Mouse (Mus musculus): ENCODE data around the gene Atp8a1. TPM values are rescaled to one million over a fixed set of nuclear protein-coding genes. Genes with fewer than 3 reads are reported as not detected.

Gene Atp8a1
- 2.6 and 9.4 TPM in 2 replicates for polyA plus RNA-seq (2012; rRNA removed)

DNA sequence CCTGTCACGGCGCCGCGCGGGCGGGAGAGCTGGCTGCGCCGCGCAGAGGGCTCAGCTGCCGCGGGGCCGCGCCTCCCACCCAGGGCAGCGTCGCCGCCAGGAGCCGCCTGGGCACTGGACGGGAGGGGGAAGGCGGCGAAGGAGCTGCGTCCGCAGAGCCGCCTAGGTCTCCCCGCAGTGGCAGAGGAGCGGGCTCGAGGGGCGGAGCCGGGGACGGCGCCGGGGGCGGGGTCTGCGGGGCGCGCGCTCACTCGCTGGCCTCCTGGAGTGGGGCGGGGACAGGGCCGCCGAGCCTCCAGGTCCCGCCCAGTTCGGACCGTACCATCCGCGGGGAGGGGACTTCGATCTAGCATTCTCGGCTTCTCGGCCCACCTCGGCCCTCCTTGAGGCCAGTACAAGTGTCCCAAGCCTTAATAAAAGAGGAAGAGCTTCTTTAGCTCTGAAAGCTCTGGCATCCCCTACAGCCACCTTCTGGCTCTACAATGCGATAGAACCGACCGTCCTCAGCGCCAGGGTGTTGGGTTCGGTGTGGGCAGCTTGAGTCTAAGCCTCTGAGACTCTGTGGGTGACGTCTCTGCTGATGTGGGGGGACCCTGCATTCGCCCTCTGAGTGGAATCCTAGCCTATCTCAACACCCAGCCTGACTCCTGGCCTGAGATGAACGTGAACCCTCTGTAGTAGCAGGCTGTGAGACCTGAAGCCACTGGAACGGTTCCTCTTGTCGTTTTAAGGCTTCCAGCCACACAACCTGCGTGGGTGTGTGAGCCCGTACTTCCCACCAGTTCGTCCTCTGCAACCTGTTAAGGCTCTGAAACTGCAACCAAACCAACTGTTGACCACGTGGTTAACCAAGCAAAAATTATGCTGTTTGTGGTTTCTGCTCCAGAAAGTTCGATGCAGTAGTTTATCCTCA lies at the start of gene Atp8a1:
Gene Atp8a1, minus strand, starts transcription at position 182 of the 913 bp plus-strand sequence.
- peak; percentile 85 for DNase-seq (ENCODE audit: low read depth, low spot score)
- under 1% methylated on average over 57 of the region's 64 CpGs for WGBS

DNA sequence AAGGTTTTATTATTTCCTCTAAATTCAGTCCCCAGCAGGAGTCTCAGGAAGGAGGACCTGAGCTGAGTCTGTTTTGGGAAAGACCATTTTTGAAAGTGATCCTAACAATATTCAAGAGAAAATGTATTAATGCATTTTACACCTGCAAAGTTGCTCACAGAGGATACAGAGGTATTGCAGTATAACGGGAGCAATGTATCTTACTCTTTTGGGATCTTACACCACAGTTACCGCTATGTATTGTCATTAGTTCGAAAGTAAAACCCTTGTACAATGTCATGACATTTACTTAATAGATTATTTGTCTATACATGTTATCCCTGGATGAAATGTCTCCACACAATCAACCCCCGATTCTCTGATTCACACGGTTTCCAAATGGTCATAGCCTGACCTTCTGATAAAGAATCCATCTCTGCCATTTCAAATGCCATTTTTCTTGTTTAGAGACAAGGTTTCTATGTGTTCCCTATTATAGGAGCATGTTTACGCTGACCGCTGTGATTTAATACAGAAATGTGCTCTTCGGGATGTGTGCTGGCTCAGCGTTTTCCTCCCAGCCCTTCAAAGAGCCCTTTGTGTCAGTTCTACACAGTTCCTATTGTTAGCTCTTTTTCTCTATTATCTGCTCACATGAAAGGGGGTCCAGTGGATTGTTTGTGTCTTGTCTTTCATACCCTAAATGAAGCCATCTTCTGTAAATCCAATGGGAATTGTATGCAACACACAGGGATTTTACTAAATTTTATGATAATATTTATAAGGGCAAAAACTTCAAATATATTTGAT lies 37.4 kb upstream of the Atp8a1 start:
- no peak for DNase-seq (ENCODE audit: low read depth, low spot score)
- WGBS = 89% methylated on average over 9 of the region's 9 CpGs

DNA sequence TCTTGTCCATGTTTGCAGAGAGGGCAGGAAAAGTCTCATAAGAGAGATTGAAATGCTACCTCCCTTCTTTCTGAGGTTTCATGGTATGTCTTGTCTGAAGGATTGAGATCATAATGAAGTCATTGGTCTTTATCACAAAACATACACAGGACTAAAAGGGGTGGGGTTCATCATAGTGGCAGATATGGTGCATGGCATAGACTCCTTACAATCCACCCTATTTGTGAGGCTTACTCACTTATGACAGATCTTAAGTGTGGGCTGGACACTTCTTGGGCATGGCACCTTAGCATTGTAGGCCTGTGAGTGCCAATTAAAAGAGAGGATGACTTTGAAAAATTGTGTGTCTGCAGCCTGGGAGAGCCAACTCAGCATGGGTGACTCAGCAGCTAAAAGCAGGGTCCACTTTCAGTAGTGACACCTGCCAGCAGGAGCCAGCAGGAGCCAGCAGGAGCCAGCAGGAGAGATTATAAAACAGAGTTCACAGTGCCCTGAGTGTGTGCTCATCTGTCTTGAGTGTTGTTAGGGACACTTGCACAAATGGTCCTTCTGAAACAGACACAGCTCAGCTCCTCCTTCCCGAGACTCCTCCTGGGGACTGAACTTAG lies 36.4 kb upstream of the Atp8a1 start:
- WGBS = 46% methylated on average over 1 of the region's 1 CpGs
- no peak for DNase-seq (ENCODE audit: low read depth, low spot score)

DNA sequence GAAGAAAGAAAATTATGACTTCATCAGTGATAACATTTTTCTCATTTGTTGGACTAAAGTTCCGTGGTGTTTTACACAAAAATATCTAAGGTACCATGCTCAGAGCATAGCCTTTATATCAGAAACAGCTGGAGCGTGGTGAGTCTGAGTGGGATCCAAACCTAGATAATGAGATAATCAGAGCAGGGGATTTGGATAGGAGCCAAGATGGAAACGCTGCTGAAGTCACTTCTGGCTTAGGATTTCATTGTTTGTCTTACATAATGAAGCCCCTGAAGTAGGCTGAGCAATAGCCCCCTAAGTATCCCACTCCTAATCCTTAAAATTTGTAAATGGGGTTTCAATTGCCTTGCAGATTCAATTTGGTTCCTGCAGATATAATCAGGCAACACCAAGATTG lies 24.2 kb upstream of the Atp8a1 start:
- WGBS = 48% methylated on average over 3 of the region's 3 CpGs
- DNase-seq (ENCODE audit: low read depth, low spot score) = no peak

DNA sequence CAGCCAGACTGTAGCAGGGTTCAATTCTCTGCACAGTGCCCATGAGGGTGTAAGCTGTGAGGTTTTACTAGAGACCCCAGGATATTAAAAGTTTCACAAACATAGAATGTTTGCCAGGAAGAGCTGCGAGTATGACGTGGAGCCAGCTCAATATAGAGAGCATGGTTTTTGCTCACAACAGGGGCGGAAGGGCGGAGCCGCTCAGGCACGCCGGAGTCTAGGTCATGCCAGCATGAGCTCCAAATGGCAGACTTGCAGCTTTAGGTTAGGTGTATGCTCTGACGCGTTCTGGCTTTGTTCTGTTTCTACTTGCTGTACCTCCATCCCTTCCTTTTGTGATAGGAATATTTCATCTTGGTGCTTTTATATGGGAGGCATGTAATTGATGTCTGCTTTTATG lies 19.0 kb upstream of the Atp8a1 start:
- WGBS = 55% methylated on average over 9 of the region's 9 CpGs
- DNase-seq (ENCODE audit: low read depth, low spot score) = no peak

DNA sequence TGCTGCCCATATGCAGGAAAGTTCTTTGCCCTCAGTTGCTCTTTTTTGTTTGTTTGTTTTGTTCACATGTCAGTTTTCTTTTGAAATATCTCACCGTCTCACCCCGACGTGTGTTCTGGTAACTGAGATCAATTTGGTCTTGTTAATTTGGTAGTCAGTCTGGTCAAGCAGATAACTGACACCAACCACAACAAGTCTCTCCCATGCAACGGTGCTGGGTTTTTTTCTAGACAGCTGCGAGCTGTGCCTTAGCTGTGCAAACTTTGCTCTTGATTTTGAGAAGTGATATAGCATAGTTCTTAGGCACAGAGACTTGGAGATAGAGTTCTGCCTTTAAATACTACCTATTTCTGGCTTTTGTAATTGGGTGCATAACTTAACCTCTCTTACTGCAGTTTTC lies 18.4 kb upstream of the Atp8a1 start:
- WGBS = 88% methylated on average over 5 of the region's 5 CpGs
- DNase-seq (ENCODE audit: low read depth, low spot score) = no peak

DNA sequence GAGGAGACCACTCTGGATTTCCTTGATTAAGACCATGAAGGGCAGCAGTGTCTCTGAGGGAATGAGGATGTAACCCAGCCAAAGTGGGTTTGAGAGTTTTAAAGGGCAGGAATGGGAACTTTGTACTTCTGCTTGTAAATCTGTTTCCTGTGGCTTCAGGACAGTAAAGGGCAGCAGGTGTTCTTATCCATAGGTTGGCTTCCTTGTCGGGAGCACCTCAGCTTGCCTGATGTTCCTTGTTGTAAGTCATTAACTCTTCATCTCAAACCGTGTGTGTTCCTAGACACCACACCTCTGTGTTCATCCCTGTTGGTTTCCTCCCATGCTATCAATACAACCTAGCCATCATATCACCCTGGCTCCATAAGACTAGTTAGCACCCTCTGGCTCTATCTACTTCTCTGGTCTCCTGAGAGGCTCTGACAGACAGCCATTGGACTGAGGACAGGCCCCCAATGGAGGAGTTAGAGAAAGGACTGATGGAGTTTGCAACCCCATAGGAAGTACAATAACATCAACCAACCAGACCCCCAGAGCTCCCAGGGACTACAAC lies 17.4 kb upstream of the Atp8a1 start:
- peak; percentile 48 for DNase-seq (ENCODE audit: low read depth, low spot score)
- WGBS = 26% methylated on average over 2 of the region's 2 CpGs

DNA sequence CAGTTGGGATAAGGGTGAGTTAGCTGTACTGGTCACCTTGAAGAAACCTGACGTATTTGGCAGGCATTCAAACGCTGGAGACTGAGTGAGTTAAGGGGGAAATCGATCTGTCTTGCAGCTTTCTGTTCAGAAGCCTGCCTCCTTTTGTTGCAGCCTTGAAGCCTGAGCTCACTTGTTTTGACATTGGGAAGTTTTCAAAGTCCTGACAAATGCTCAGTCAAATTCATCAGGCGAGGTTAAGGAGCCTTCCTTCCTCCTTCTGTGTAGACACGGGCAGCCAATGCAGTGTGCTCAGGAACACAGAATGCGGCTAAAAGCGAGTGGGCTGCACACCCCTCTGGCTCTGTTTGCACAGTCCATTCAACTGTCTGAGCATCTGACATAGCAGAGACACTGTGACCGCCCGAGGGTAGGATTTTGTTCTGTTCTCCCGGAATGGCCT lies 16.7 kb upstream of the Atp8a1 start:
- WGBS = 28% methylated on average over 10 of the region's 10 CpGs
- no peak for DNase-seq (ENCODE audit: low read depth, low spot score)

DNA sequence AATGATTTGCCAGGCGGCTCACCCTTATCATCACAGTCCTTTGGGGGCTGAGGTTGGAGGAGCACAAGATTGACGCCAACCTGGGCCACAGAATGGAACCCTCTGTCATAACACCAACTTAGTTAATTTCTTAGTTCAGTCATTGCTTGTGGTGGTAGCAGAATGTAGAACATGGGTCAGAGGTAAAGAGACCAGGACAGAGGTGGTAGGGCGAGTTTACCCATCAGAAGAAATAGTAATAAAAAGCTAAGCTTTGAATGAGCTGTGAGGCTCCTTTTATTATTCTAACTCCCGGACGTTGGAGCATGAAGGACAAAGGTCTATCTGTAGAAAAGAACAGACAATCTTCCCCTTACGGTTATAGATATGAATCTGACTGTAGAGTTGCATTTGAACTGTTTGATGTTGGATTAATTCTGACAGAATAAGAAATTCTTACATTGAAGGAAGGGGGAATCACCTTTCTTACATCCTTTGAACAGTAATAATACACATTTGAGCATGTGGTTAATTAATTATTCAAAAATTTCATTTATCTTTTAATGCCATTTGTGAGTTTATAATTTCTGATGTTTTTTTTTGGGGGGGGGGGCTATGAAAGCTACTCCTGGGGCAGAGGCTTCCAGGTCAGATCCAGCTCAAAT lies 7.9 kb upstream of the Atp8a1 start:
- WGBS = 37% methylated on average over 6 of the region's 6 CpGs
- no peak for DNase-seq (ENCODE audit: low read depth, low spot score)

DNA sequence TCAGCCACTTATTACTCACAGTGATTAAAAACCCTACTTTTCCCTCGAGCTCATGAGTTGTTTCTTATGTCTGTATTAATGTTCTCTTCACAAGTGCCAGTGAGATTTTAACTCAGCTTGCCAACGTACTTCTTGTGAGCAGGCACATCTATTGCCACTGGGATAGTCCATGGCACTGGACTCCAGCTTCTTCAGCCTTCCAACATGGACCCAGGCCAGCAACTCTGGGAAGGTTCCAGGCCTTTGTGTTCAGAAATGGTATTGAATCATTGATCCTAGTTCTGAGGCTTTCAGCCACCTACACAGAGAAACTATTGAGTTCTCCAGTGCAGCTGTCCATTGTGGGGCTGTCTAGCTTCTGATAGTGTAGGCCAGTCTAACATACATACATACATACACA lies 5.6 kb upstream of the Atp8a1 start:
- WGBS = 74% methylated on average over 2 of the region's 2 CpGs
- no peak for DNase-seq (ENCODE audit: low read depth, low spot score)

DNA sequence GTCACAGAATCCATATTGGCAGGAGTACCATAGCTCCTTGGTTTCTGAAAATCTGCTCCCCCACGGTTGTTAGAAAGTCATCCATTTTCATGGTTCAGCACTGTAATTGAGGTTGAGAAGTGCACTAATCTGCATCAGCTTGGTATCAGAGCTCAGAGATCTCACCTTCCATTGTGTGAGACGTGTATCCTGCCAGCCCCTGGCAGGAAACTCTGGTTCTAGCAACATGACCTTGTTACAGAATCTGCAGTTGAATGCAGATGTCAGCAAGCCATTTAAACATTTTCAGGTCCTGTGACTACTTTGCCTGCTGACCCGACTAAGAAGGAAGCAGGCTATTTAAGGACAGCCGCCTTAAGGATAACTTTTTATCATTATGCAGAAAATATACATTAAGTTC lies 2.2 kb upstream of the Atp8a1 start:
- DNase-seq (ENCODE audit: low read depth, low spot score) = no peak
- WGBS = 83% methylated on average over 4 of the region's 4 CpGs

DNA sequence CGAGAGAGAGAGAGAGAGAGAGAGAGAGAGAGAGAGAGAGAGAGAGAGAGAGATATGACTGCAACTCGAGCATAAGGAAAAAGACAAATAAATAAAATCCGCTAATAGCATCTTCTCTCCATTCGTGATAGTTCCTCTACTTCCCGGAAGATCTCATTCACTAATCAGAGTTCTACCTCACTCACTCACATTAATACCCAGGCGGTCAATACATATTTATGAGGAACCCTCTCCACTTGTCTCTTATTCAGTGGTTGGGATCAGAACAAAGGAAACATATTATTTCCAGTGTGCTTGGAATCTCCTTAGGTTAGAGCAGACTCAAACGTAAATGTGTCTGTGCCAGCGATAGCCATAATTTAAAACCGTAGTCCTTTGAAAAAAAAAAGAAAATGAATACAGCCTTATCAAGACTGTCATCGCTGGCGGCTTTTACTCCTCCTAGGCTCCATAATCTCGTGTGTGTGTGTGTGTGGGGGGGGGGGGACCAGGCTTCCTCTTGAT lies 1.3 kb upstream of the Atp8a1 start:
- WGBS = 60% methylated on average over 12 of the region's 12 CpGs
- DNase-seq (ENCODE audit: low read depth, low spot score) = no peak

DNA sequence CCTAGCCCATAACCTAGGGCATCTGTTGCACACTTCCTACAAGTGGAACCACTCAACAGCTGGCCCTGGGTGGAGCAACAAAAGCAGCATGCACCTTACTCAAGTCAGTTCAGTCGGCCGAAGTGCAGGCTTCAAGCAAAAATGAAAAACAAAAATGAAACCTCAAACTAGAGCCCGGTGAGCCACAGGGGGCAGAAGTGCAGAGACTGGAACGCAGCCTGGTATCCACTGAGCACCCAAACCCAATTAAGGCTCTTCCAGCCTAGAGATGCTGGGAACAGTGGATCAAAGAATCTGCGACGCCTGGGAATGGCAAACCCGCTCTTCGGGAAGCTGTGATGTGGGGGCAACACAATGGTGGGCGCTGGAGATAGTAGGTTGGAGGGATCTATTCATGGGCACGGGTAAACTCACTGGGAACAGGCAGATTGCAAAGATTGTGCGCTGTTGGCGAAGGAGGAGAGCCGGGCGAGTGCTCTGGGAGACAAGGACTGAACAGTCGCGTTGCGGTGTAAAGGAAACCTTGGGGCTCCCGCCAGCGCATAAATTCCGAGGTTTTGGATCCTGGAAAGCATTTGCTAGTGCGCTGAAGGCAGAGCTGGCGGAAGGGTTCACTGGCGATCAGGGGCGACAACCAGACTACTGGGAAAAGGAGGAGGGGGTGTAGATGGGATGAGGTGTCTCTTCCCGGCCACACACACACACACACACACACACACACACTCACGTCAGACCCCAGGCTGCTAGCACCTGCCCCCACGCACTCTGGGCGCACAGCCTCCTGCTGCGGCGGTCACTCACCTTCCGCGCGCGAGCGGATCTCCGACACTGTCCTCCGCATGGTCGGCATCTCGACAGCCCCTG lies 641 bp downstream of the Atp8a1 start:
- no peak for DNase-seq (ENCODE audit: low read depth, low spot score)

DNA sequence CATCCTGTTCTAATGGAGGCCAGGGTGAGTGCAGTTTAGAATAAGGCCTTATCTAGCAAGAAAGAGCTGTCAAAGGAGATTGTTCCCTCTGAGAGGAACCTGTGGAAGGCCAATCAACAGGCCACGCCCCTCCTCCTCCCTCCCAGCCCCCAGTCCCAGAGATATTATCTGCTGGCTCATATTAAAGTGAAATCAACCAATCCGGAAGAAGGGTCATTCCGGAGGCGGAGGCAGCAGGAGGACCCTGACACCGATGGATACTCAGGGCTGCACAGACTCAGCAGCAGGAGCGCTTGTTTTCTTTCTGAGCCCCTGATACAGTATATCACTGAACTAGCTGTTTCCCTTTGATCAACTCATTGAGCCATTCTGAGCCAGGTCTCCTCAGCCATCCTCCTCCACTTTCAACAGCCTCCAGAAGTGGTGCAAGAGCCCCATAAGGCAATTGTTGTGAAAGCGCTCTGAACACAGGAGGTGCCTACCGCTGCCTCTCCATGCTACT lies 2.0 kb downstream of the Atp8a1 start:
- no peak for DNase-seq (ENCODE audit: low read depth, low spot score)
- 45% methylated on average over 8 of the region's 8 CpGs for WGBS

More for the DNA sequence above, 641 bp downstream of the Atp8a1 start:
- WGBS = under 1% methylated on average over 39 of the region's 39 CpGs

DNA sequence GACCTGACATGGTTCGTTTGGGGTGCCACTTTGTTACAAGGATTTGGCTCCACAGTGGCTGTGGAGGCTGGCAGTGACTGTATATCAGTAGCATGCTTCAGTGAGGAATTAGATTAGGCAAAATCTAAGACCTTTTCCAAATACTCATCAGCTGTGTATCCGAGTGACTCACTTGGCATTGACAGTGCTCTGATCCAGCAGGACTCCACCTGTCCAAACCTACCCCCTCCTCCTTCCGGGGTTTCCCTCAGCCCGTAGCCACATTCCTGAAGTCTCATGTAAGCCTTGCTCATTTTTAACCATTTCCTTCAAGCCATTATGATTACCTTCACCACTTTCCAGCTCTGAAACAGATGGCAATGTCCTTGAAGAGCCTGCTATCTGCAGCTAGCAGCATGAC lies 3.2 kb downstream of the Atp8a1 start:
- no peak for DNase-seq (ENCODE audit: low read depth, low spot score)
- 38% methylated on average over 4 of the region's 4 CpGs for WGBS

DNA sequence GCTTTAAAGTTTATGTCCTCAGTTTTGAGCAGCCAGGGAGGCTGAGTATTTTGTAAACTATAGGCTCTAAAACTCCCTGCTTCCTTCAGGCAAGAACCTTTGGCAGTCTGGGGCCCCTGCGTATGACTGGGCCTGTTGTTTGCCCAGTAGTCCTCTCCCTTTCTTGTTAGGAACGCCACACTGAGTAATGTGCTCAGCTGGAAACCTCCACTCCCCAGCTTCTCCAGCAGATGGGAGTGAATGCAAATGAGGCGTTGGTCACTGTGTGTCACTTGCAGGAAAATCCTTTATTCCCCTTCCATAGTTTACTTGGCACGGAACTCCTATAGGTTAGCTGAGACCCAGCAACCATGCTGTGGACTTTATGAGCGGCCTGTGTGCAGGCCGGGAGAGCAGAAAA lies 4.9 kb downstream of the Atp8a1 start:
- 21% methylated on average over 6 of the region's 6 CpGs for WGBS
- DNase-seq (ENCODE audit: low read depth, low spot score) = no peak

DNA sequence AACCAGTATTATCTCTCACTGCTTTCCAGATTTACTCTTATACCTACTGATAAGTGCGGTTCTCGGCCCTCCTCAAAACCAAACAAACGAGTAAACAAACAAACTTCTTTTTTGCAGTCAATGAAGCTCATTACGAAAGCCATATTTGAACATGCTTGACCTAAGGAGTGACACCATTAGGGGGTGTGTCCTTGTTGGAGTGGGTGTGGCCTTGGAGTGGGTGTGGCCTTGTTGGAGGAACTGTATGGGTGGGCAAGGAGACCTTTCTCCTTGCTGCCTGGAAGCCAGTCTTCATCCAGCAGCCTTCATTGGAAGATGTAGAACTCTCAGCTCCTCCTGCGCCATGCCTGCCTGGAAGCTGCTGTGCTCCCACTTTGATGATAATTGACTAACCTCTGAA lies 13.4 kb downstream of the Atp8a1 start:
- 93% methylated on average over 5 of the region's 5 CpGs for WGBS
- DNase-seq (ENCODE audit: low read depth, low spot score) = no peak
